Mouse (Mus musculus) hindbrain, embryonic 15.5 days (tissue): ENCODE measurements around the gene Rasl11b. TPM values are rescaled to one million over a fixed set of nuclear protein-coding genes. Genes with fewer than 3 reads are reported as not detected.

Experiments used
- ATAC-seq: fragments of 200-750 bp; cut with Nextera tagmentation; 2 replicates; pipeline ENCODE4 v1.8.0; 2017; ENCODE audit warnings: low read depth, moderate number of reproducible peaks, moderate TSS enrichment; ENCODE audit not compliant: low FRiP score
- H3K27ac ChIP-seq: fragments of 300-500 bp; sonication (generic); replicated peaks from 2 replicates; pipeline ENCODE4 v1.5.1; 2015; ENCODE audit warnings: mild to moderate bottlenecking, inconsistent platforms
- H3K27me3 ChIP-seq: fragments of 300-500 bp; sonication (generic); 2 replicates; pipeline ENCODE4 v1.6.1; 2015; ENCODE audit warnings: control low read depth, inconsistent platforms
- H3K36me3 ChIP-seq: fragments of 300-500 bp; sonication (generic); 2 replicates; pipeline ENCODE4 v1.6.1; 2015; ENCODE audit warnings: control low read depth, inconsistent platforms
- H3K4me1 ChIP-seq: fragments of 300-500 bp; sonication (generic); replicated peaks from 2 replicates; pipeline ENCODE4 v1.6.1; 2015; ENCODE audit warnings: control low read depth, inconsistent platforms
- H3K4me2 ChIP-seq: fragments of 300-500 bp; sonication (generic); 2 replicates; pipeline ENCODE4 v1.6.1; 2015; ENCODE audit warnings: moderate library complexity, mild to moderate bottlenecking, inconsistent platforms
- H3K4me3 ChIP-seq: fragments of 300-500 bp; sonication (generic); 2 replicates; pipeline ENCODE4 v1.5.1; 2015; ENCODE audit warnings: mild to moderate bottlenecking, inconsistent platforms
- H3K9ac ChIP-seq: fragments of 300-500 bp; sonication (generic); 2 replicates; pipeline ENCODE4 v1.6.1; 2015; ENCODE audit warnings: inconsistent platforms
- H3K9me3 ChIP-seq: fragments of 300-500 bp; sonication (generic); 2 replicates; pipeline ENCODE4 v1.6.1; 2016; ENCODE audit warnings: control low read depth, inconsistent platforms
- WGBS: fragments of 180-500 bp; shearing (Covaris S2); methylation state at CpG from one replicate; pipeline ENCODE4 v1.1.7; 2015; 5-methylcytosine and 5-hydroxymethylcytosine counted together
- polyA plus RNA-seq: library from polyadenylated mRNA; unstranded; fragments of >200 nt; fragmentation: Nextera tagmentation; extraction: Ambion mirVana; gene quantifications from 2 replicates; pipeline ENCODE4 v1.2.1, GENCODE M21; 2015

Gene Rasl11b
- polyA plus RNA-seq, 1 experiment from 2014 or later: 17.8 TPM

DNA sequence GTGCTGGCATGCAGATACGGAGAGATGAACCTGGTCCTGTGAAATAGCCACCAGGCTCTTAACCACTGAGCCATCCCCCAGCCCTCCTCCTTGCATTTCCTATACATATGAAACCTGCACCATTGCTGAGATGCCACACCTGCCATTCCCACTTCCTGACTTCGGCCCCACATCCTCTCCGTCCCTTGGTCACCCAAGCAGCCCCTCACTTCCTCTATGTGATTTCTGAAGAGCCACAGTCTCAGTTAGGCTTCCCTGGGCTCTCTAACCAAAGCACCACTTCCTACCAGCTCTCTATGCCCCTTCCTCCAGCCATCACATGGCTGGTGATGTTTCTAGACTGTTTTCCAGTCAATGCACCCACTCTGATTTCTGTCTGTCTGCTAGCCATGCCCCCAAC, 28.4 kb upstream of the Rasl11b start:
- WGBS: 91% methylated on average over 3 of the region's 3 CpGs
- no peaks in the 10 kb centered on the region; the same call in 1 of the 2 replicates for H3K27me3 ChIP-seq
- H3K9ac ChIP-seq: no peak overlapping the region
- no peak overlapping the region for H3K4me2 ChIP-seq
- no peak overlapping the region for H3K27ac ChIP-seq
- no peak for ATAC-seq
- no peak overlapping the region for H3K4me3 ChIP-seq
- H3K36me3 ChIP-seq: no peaks in the 10 kb centered on the region
- peaks cover 6% of the 10 kb centered on the region for H3K4me1 ChIP-seq
- no peaks in the 10 kb centered on the region for H3K9me3 ChIP-seq

DNA sequence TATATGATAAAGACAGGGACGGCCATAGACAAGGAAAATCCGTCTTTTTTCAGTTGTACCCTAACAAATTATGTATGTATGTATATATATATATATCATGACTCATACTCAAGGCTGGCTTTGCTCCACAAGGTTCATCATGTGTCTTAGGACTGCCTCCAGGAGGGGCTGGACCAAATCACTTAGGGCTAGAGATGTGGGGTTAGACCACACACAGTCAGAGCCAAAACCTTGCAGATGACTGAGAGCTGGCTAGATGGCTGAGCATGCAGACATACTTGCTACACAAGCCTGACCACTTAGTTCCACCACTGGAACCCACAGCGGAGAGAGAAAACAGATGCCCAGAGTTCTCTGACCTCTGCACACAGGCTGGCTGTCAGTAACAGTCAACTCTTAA, 27.0 kb upstream of the Rasl11b start:
- no peak overlapping the region for H3K4me2 ChIP-seq
- WGBS: 90% methylated on average over 3 of the region's 3 CpGs
- H3K9me3 ChIP-seq: no peaks in the 10 kb centered on the region
- no peaks in the 10 kb centered on the region; the same call in 1 of the 2 replicates for H3K27me3 ChIP-seq
- H3K27ac ChIP-seq: no peak overlapping the region
- ATAC-seq: no peak
- no peak overlapping the region for H3K9ac ChIP-seq
- H3K4me1 ChIP-seq: 0 out of 2 replicates have a peak, but pooled peaks cover 6% of the 10 kb centered on the region
- no peaks in the 10 kb centered on the region for H3K36me3 ChIP-seq
- no peak overlapping the region for H3K4me3 ChIP-seq

DNA sequence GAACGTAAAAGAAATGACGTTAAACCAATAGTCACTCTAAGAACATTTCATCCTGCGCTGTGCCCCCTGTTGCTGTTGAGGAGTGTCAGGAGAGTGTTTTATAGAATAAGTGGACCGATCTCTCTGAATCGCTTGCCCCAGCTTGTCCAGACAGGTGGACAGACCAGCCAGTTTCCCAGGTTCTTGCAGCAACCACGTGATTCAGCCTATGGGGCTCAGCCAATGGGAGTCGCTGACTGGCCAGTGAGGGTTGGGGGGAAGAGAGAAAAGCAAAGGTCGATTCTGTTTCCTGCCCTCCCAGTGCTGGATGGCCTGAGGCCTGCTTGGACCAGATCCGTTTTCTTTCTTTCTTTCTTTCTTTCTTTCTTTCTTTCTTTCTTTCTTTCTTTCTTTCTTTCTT, 23.3 kb upstream of the Rasl11b start:
- WGBS: 77% methylated on average over 9 of the region's 9 CpGs

DNA sequence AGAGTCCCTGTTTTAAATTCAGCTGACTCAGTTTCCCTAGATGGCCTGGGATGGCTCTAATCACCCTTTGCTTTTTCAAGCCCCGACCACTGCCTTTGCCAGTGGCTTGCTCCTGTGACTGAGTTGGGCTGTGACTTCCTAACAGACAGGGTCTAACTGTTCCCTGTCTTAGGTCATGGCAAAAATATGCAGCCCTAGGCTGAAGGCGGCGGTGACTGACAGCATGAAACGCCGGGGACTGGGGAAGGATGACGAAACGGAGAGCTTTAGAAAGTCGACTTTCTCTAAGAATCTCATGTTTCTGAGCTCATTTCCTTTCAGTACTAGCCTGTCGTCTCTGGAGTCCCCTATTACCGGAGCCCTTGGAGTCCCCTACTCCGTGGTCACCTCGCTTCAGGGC, 22.9 kb upstream of the Rasl11b start:
- H3K9ac ChIP-seq: no peak overlapping the region
- H3K36me3 ChIP-seq: no peaks in the 10 kb centered on the region
- 0 out of 2 replicates have a peak overlapping the region, but pooled peaks have one; percentile 5 for H3K27ac ChIP-seq
- no peaks in the 10 kb centered on the region for H3K9me3 ChIP-seq
- H3K27me3 ChIP-seq: no peaks in the 10 kb centered on the region
- H3K4me3 ChIP-seq: no peak overlapping the region
- ATAC-seq: no peak
- WGBS: 78% methylated on average over 12 of the region's 12 CpGs
- peaks cover 22% of the 10 kb centered on the region for H3K4me1 ChIP-seq
- H3K4me2 ChIP-seq: no peak overlapping the region

More for the DNA sequence above, 23.3 kb upstream of the Rasl11b start:
- no peaks in the 10 kb centered on the region for H3K36me3 ChIP-seq
- H3K9ac ChIP-seq: no peak overlapping the region
- no peak overlapping the region for H3K4me2 ChIP-seq
- no peak for ATAC-seq
- H3K4me1 ChIP-seq: peaks cover 22% of the 10 kb centered on the region
- no peaks in the 10 kb centered on the region for H3K9me3 ChIP-seq
- no peak overlapping the region for H3K27ac ChIP-seq
- no peaks in the 10 kb centered on the region for H3K27me3 ChIP-seq
- no peak overlapping the region for H3K4me3 ChIP-seq

DNA sequence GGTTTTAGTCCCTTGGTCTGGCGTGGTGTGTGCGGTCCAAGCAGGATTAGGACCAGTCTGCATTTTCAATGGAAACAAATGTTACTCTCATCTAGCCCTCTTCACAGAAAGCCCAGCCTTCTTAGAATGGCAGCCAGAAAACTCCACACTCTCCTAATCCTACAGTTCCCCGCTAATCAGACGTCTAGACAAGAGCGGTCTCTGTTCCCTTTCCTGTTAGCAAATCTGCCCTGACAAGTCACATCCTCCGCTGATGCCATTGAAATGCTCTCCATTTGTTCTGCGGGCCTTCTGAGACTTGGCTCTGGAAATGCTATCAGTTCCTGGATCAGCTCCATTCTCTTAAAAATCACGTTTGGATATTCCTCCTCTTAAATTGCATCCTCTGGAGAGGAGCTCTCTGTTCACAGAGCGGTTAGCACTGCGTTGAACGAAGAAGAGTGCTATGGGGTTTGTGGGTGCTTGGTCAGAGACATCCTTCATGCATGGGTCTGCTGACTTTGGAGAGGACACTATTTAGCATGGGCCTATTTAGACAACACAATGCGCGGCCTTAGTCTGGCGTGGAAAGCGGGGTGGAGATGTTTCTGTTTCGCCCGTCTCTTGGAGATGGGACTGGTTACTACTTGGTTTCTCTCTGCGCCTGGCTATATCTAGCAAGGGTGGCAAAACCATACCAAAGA, 21.8 kb upstream of the Rasl11b start:
- WGBS: 72% methylated on average over 18 of the region's 18 CpGs
- 0 out of 2 replicates have a peak overlapping the region, but pooled peaks have one; percentile 7 for H3K27ac ChIP-seq
- no peaks in the 10 kb centered on the region for H3K27me3 ChIP-seq
- H3K9ac ChIP-seq: no peak overlapping the region
- ATAC-seq: 0 out of 2 replicates have a peak, but pooled peaks have one; percentile 40
- H3K36me3 ChIP-seq: no peaks in the 10 kb centered on the region
- H3K4me1 ChIP-seq: peaks cover 22% of the 10 kb centered on the region
- no peak overlapping the region for H3K4me2 ChIP-seq
- no peak overlapping the region for H3K4me3 ChIP-seq
- H3K9me3 ChIP-seq: no peaks in the 10 kb centered on the region

DNA sequence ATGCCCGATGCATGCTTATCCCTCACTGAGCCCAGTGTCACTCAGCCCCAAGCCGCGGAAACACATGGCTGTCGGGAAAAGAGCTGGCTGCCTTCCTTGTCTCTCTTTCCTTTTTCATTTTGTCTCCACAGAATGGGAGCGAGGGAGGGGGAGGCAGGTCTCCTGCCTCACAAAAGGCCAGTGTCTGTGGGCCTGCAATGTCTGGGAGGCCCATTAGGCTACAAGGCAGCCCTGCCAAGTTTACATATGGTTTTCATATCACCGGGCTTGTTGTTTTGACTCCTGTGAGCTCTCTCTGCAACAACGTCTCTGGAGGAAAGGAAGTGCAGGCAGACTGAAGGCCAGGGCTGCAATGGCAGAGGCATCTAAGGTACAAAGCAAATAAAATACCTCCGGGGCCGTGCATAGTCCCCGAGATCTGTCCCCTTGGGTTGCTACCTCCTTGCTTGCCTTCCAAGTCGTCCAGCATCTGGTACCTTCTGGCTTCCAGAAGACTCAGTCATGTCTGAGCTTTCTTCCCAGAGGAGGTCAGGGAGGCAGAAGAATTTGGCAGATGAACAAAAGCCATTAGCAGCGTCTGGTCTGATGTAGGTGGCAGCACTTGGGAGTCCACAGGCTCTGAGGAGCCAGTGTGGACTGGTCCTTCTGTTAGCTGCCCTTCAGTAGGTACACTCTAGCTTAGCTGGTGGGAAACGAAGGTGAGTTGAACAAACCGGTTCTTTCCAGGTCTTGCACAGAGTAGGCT, 19.4 kb upstream of the Rasl11b start:
- Histone ChIP-seq H3K4me2 (no peak overlapping the region; the same call in 1 of the 2 replicates), H3K4me3 (no peak overlapping the region), H3K36me3 (no peaks in the 10 kb centered on the region), H3K9me3 (no peaks in the 10 kb centered on the region), H3K27me3 (no peaks in the 10 kb centered on the region), H3K4me1 (peaks cover 24% of the 10 kb centered on the region), H3K27ac (peak overlapping the region; percentile 39; the same call in 1 of the 2 replicates), H3K9ac (no peak overlapping the region)
- ATAC-seq: peak; percentile 49; the same call in 1 of the 2 replicates
- 41% methylated on average over 14 of the region's 14 CpGs for WGBS

DNA sequence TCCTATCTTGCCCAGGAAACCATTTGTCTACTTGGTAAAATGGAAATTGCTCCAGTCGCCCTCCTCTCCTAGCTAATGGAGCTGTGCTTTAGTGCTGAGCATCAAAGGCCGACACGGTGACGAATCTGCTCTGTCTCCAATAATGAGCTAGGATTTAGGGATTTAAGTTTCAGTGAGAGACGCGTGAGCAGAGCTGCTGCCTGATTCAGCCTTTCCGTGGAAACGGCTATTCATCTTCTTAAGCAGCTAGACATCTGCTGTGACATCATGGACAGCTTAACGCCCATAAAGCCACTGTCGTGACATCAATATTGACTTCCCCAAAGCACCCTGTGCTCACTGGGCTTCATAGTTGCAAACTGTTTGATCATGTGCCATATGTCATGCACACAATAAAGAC, 14.9 kb upstream of the Rasl11b start:
- 32% methylated on average over 10 of the region's 10 CpGs for whole genome bisulfite sequencing
- Histone ChIP-seq H3K9ac (no peak overlapping the region), H3K4me1 (peaks cover 11% of the 10 kb centered on the region), H3K4me3 (no peak overlapping the region), H3K4me2 (no peak overlapping the region), H3K27ac (no peak overlapping the region), H3K27me3 (no peaks in the 10 kb centered on the region), H3K36me3 (no peaks in the 10 kb centered on the region), H3K9me3 (no peaks in the 10 kb centered on the region)
- no peak for ATAC-seq

DNA sequence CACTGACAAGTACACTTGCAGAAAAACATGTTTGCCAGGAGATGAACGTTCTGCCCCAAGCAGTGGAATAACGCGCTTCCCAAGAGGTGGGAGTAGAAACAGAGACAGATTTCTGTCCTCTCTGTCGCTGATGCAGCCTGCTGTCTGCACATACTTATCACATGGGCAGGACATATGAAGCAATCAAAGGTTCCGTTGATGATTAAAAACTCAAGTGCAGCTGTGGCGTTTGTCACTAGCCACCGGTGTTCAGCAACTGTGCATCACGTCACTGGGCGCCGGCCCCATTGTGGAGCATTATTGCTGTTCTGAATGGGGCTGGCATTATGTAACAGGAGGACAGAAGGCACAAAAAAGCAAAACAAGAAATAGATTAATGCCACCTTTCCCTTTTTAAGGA, 12.0 kb upstream of the Rasl11b start:
- WGBS: 48% methylated on average over 10 of the region's 10 CpGs
- no peaks in the 10 kb centered on the region for H3K27me3 ChIP-seq
- H3K9me3 ChIP-seq: no peaks in the 10 kb centered on the region
- H3K9ac ChIP-seq: no peak overlapping the region
- H3K4me1 ChIP-seq: 0 out of 2 replicates have a peak, but pooled peaks cover 2% of the 10 kb centered on the region
- no peak overlapping the region for H3K4me3 ChIP-seq
- H3K27ac ChIP-seq: no peak overlapping the region
- no peak overlapping the region for H3K4me2 ChIP-seq
- ATAC-seq: no peak
- no peaks in the 10 kb centered on the region for H3K36me3 ChIP-seq

DNA sequence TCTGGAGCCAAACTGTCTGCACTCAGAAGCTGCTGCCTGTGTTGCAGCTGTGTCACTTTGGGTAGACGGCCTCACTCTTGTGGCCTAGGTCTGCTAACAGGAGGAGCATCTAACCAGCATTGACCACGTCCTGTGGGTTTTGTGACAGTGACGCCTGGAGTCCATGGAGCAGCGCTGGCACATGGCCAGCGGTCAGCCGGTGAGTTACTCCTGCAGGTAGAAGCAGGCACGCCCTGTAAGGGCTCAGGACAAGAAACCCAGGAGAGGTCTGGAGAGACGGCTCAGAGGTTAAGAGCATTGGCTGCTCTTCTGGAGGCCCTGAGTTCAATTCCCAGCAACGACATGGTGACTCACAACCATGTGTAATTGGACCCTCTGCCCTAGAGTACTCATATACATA, 10.5 kb upstream of the Rasl11b start:
- no peaks in the 10 kb centered on the region for H3K36me3 ChIP-seq
- no peak overlapping the region for H3K9ac ChIP-seq
- H3K27me3 ChIP-seq: no peaks in the 10 kb centered on the region
- 0 out of 2 replicates have a peak, but pooled peaks cover 7% of the 10 kb centered on the region for H3K4me1 ChIP-seq
- 85% methylated on average over 9 of the region's 9 CpGs for WGBS
- H3K4me3 ChIP-seq: no peak overlapping the region
- no peak overlapping the region for H3K27ac ChIP-seq
- no peaks in the 10 kb centered on the region for H3K9me3 ChIP-seq
- H3K4me2 ChIP-seq: no peak overlapping the region
- ATAC-seq: no peak

DNA sequence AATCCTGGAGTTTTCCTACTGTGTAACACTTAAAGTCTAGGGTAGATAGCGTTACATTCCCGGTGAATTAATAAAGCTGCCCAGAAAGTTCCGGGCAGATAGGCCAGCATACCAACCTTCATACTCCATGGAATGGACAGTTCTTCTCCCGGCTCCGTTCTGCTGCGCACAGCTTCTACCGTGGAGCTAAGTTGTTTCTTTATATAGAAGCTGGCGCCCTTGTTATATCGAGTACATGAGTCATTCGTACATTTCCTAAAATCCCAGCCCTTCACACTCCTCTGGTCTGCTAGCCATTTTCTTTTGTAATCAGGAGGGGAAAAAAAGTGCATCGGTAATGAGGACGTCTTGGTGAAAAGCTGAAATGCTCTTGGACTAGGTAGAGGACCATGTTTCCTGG, 7.0 kb upstream of the Rasl11b start:
- Histone ChIP-seq H3K4me1 (0 out of 2 replicates have a peak, but pooled peaks cover 8% of the 10 kb centered on the region), H3K9ac (no peak overlapping the region), H3K36me3 (no peaks in the 10 kb centered on the region), H3K9me3 (no peaks in the 10 kb centered on the region), H3K27me3 (no peaks in the 10 kb centered on the region), H3K4me2 (no peak overlapping the region), H3K27ac (no peak overlapping the region), H3K4me3 (no peak overlapping the region)
- no peak for ATAC-seq
- WGBS: 95% methylated on average over 12 of the region's 12 CpGs

DNA sequence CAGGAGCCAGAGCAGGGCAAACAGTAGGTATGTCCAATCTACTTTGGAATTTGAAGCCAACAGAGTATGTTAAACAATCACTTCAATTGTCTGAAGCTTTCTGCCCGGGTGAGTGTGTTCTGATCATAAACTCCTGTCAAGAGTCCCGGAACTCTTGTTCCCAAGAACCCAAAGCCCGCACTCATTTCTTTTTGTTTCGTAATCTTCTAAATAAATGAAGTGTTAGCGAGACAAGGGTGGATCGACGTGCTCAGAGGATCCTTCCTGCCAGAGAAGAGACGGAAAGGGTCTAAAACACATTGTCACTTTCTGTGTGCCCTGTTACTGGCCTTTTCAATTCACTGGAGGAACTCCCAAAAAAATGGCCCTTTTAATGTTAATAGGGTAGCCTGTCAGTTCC, 6.2 kb upstream of the Rasl11b start:
- Histone ChIP-seq H3K9ac (no peak overlapping the region), H3K9me3 (no peaks in the 10 kb centered on the region), H3K4me1 (peaks cover 9% of the 10 kb centered on the region; the same call in 1 of the 2 replicates), H3K4me2 (no peak overlapping the region), H3K36me3 (no peaks in the 10 kb centered on the region), H3K27ac (no peak overlapping the region), H3K27me3 (no peaks in the 10 kb centered on the region), H3K4me3 (no peak overlapping the region)
- 73% methylated on average over 8 of the region's 8 CpGs for WGBS
- ATAC-seq: no peak

DNA sequence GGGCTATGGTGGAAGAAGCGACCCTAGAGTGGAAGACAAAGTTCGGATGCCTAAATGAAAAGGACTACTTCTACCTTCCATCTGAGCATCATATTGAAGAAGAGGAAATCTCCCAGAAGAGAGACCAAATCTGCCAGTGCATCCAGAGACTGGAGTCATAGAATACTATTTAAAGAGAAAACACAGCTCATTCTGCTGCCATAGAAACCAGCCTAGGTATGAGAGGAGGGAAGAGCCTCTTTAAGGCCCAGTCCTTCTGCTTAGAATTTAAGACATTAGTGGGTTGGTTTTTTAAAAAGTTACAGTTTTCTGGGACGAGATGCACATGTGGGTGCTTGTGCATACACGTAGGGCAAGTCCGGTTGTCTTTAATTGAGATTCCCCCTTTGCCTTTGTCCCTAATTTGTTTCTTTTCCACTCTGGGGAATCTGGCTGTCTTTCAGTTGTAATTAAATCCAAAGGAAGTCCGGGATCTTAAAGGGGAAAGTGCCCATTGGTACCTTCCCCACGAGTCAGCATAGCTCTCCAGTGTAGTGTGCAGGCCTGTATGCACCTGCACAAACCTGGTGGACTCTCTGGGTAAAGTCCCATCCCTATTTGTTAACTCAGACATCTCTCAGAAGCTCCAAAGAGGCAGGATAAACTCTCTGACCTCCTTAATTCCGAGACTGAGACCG, 5.5 kb upstream of the Rasl11b start:
- H3K4me2 ChIP-seq: no peak overlapping the region
- no peak overlapping the region for H3K27ac ChIP-seq
- H3K4me1 ChIP-seq: peaks cover 16% of the 10 kb centered on the region; the same call in 1 of the 2 replicates
- H3K9ac ChIP-seq: no peak overlapping the region
- WGBS: 42% methylated on average over 9 of the region's 9 CpGs
- H3K9me3 ChIP-seq: no peaks in the 10 kb centered on the region
- no peak overlapping the region for H3K4me3 ChIP-seq
- no peak for ATAC-seq
- H3K27me3 ChIP-seq: no peaks in the 10 kb centered on the region
- no peaks in the 10 kb centered on the region for H3K36me3 ChIP-seq
